Mouse (Mus musculus): ENCODE measurements at regions not wholly inside any gene's neighbourhood (a gene's known extent, or its start where the extent isn't known, plus 50 kb on each side); places are given as distances from the start of the nearest gene placed in this dataset.

DNA sequence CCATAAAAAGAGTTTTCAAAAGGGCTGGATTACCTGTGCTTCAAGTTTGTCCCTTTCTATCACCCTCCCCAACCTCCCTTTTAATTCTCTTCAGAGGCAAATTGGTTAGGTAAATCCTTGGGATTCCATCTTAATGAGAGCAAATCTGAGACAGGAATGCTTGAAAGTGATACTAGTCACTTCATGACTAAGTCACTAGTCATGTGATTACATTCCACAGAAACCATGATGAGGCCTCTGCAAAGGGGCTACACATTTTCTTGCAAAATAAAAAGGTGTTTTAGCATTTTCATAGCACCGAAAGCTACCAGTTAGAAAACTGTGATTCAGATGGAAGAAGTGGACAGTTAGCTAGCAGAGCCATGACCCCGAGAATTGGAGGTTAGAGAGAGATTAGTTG lies 473.0 kb upstream of the Gm9747 start:
- TF ChIP-seq CTCF (IDR thresholded peaks at IDR 0.05; ENCODE audit: low read depth) (no peak), EP300 (IDR thresholded peaks at IDR 0.05; ENCODE audit: low read depth) (no peak)
